Mouse (Mus musculus): ENCODE measurements at regions not wholly inside any gene's neighbourhood (a gene's known extent, or its start where the extent isn't known, plus 50 kb on each side); places are given as distances from the start of the nearest gene placed in this dataset.

- peak; percentile 41 for DNase-seq (ENCODE audit: low read depth)
Observed at GRCm38 (mm10) chrX:99415701-99416100, 55.4 kb downstream of the Pja1 start.

- no peak for DNase-seq (ENCODE audit: low read depth)
Observed at GRCm38 (mm10) chrX:99410942-99411341, 60.1 kb downstream of the Pja1 start.

GRCm38 (mm10) chrX:99409858-99410257, 61.2 kb downstream of the Pja1 start:
- DNase-seq (ENCODE audit: low read depth) = no peak

GRCm38 (mm10) chrX:99409331-99409730, 61.7 kb downstream of the Pja1 start:
- DNase-seq (ENCODE audit: low read depth) = no peak

GRCm38 (mm10) chrX:99408804-99409203, 62.3 kb downstream of the Pja1 start:
- DNase-seq (ENCODE audit: low read depth) = no peak

- no peak for DNase-seq (ENCODE audit: low read depth)
Observed at GRCm38 (mm10) chrX:99405843-99406242, 65.2 kb downstream of the Pja1 start.

- DNase-seq (ENCODE audit: low read depth) = no peak
Observed at GRCm38 (mm10) chrX:99403521-99404149, 67.4 kb downstream of the Pja1 start.

- DNase-seq (ENCODE audit: low read depth) = peak; percentile 37
Observed at GRCm38 (mm10) chrX:99402841-99403520, 68.1 kb downstream of the Pja1 start.

- DNase-seq (ENCODE audit: low read depth) = no peak
Observed at GRCm38 (mm10) chrX:99397344-99397743, 73.7 kb downstream of the Pja1 start.

- DNase-seq (ENCODE audit: low read depth) = peak; percentile 4
Observed at GRCm38 (mm10) chrX:99396180-99396579, 74.9 kb downstream of the Pja1 start.

- no peak for DNase-seq (ENCODE audit: low read depth)
Observed at GRCm38 (mm10) chrX:99395067-99395466, 76.0 kb downstream of the Pja1 start.

- DNase-seq (ENCODE audit: low read depth) = peak; percentile 6
Observed at GRCm38 (mm10) chrX:99391628-99392027, 79.4 kb downstream of the Pja1 start.

- DNase-seq (ENCODE audit: low read depth) = no peak
Observed at GRCm38 (mm10) chrX:99390462-99390838, 80.6 kb downstream of the Pja1 start.

GRCm38 (mm10) chrX:99389778-99390461, 81.2 kb downstream of the Pja1 start:
- DNase-seq (ENCODE audit: low read depth) = peak; percentile 3

- no peak for DNase-seq (ENCODE audit: low read depth)
Observed at GRCm38 (mm10) chrX:99370711-99371110, 100.4 kb downstream of the Pja1 start.

- DNase-seq (ENCODE audit: low read depth) = no peak
Observed at GRCm38 (mm10) chrX:99369258-99369900, 101.7 kb downstream of the Pja1 start.

- DNase-seq (ENCODE audit: low read depth) = peak; percentile 30
Observed at GRCm38 (mm10) chrX:99364072-99364471, 107.0 kb downstream of the Pja1 start.

- no peak for DNase-seq (ENCODE audit: low read depth)
Observed at GRCm38 (mm10) chrX:99360095-99360890, 110.8 kb downstream of the Pja1 start.

- DNase-seq (ENCODE audit: low read depth) = no peak
Observed at GRCm38 (mm10) chrX:99358784-99359183, 112.3 kb downstream of the Pja1 start.

- no peak for DNase-seq (ENCODE audit: low read depth)
Observed at GRCm38 (mm10) chrX:99358051-99358617, 112.9 kb downstream of the Pja1 start.

GRCm38 (mm10) chrX:99355128-99355527, 115.9 kb downstream of the Pja1 start:
- no peak for DNase-seq (ENCODE audit: low read depth)

- DNase-seq (ENCODE audit: low read depth) = no peak
Observed at GRCm38 (mm10) chrX:99350233-99350632, 120.8 kb downstream of the Pja1 start.

All from NIH3T3 (cell line).